Mouse (Mus musculus) lung, adult 2 months (tissue): ENCODE results near the gene Ppp1r35. TPM values are rescaled to one million over a fixed set of nuclear protein-coding genes. Genes with fewer than 3 reads are reported as not detected.

Experiments
- DNase-seq: peaks from one replicate; pipeline ENCODE4 v3.0.0; 2022
- H3K4me1 ChIP-seq: fragments of 200-500 bp; 2 replicates; pipeline ENCODE4 v1.6.1; 2011; ENCODE audit warnings: low read length; ENCODE audit not compliant: control insufficient read depth, insufficient read depth
- H3K4me3 ChIP-seq: fragments of 200-500 bp; replicated peaks from 2 replicates; pipeline ENCODE3; 2011; ENCODE audit warnings: low read depth, mild to moderate bottlenecking, control low read depth, low read length; ENCODE audit errors: extremely low read depth
- CTCF ChIP-seq: fragments of 200-500 bp; IDR thresholded peaks from 2 replicates; pipeline ENCODE4 v1.5.1; 2011; ENCODE audit warnings: mild to moderate bottlenecking, low read length, control low read depth; ENCODE audit not compliant: insufficient read depth
- POLR2A ChIP-seq: fragments of 200-500 bp; IDR thresholded peaks from 2 replicates; pipeline ENCODE4 v1.6.1; 2011; ENCODE audit warnings: low read depth, mild to moderate bottlenecking, control low read depth, low read length, borderline replicate concordance; ENCODE audit errors: extremely low read depth
- WGBS: fragments of 180-500 bp; shearing (Covaris S2); methylation state at CpG from one replicate; pipeline ENCODE4 v1.1.7; 2018; 5-methylcytosine and 5-hydroxymethylcytosine counted together
- polyA plus RNA-seq: library from polyadenylated mRNA; depleted of rRNA; stranded (reverse); fragments of >200 nt; gene quantifications from 2 replicates; pipeline ENCODE4 v1.2.3, GENCODE M21; 2012

The Ppp1r35 gene
- polyA plus RNA-seq, 1 experiment: 32.7 TPM

GRCm38 (mm10) chr5:137764609-137765340, 13.9 kb upstream of the Ppp1r35 start:
- DNase-seq: no peak
- Histone ChIP-seq H3K4me1 (no peaks in the 10 kb centered on the region), H3K4me3 (no peak overlapping the region)
- WGBS: 65% methylated on average over 9 of the region's 9 CpGs
- no peak for TF ChIP-seq CTCF
- no peak for TF ChIP-seq POLR2A

GRCm38 (mm10) chr5:137766270-137766669, 12.4 kb upstream of the Ppp1r35 start:
- no peak for TF ChIP-seq POLR2A
- peak; percentile 23; the same call in 1 of the 2 replicates for TF ChIP-seq CTCF
- 60% methylated on average over 3 of the region's 3 CpGs for WGBS

GRCm38 (mm10) chr5:137768475-137768874, 10.2 kb upstream of the Ppp1r35 start:
- H3K4me3 ChIP-seq: no peak overlapping the region
- no peak for TF ChIP-seq CTCF
- TF ChIP-seq POLR2A: no peak
- DNase-seq: no peak
- 75% methylated on average over 1 of the region's 1 CpGs for WGBS
- H3K4me1 ChIP-seq: no peaks in the 10 kb centered on the region

More at GRCm38 (mm10) chr5:137766270-137766669, 12.4 kb upstream of the Ppp1r35 start:
- Histone ChIP-seq H3K4me1 (no peaks in the 10 kb centered on the region), H3K4me3 (no peak overlapping the region)
- DNase-seq: no peak

- H3K4me1 ChIP-seq: no peaks in the 10 kb centered on the region
- 43% methylated on average over 2 of the region's 2 CpGs for WGBS
- no peak overlapping the region for H3K4me3 ChIP-seq
- DNase-seq: no peak
- TF ChIP-seq CTCF (peak; percentile 43; the same call in 1 of the 2 replicates), POLR2A (no peak)
These were observed 7.9 kb upstream of the Ppp1r35 start for GRCm38 (mm10) chr5:137770709-137771108.

GRCm38 (mm10) chr5:137772755-137773154, 5.9 kb upstream of the Ppp1r35 start:
- DNase-seq: no peak
- H3K4me3 ChIP-seq: no peak overlapping the region
- TF ChIP-seq CTCF (no peak), POLR2A (no peak)
- no peaks in the 10 kb centered on the region for H3K4me1 ChIP-seq

GRCm38 (mm10) chr5:137775587-137776290, 2.9 kb upstream of the Ppp1r35 start:
- Histone ChIP-seq H3K4me1 (no peaks in the 10 kb centered on the region), H3K4me3 (no peak overlapping the region)
- DNase-seq: no peak
- TF ChIP-seq CTCF: no peak
- TF ChIP-seq POLR2A: no peak
- 98% methylated on average over 2 of the region's 2 CpGs for WGBS

- no peak for DNase-seq
- 13% methylated on average over 5 of the region's 5 CpGs for WGBS
- no peaks in the 10 kb centered on the region for H3K4me1 ChIP-seq
- TF ChIP-seq CTCF (no peak), POLR2A (no peak)
- H3K4me3 ChIP-seq: no peak overlapping the region
These were observed 2.2 kb upstream of the Ppp1r35 start for GRCm38 (mm10) chr5:137776408-137776918.

GRCm38 (mm10) chr5:137777267-137777845, 1.3 kb upstream of the Ppp1r35 start:
- no peak for TF ChIP-seq CTCF
- TF ChIP-seq POLR2A: no peak
- DNase-seq: no peak

More at GRCm38 (mm10) chr5:137777267-137777845, 1.3 kb upstream of the Ppp1r35 start:
- no peak overlapping the region for H3K4me3 ChIP-seq
- 76% methylated on average over 7 of the region's 7 CpGs for WGBS
- H3K4me1 ChIP-seq: no peaks in the 10 kb centered on the region
